Mouse (Mus musculus) frontal cortex, postnatal 14 days (tissue): ENCODE measurements at regions not wholly inside any gene's neighbourhood (a gene's known extent, or its start where the extent isn't known, plus 50 kb on each side); places are given as distances from the start of the nearest gene placed in this dataset.
A peak's percentile ranks its signal among the peaks of the same experiment; 100 is the strongest.

Experiments
- DNase-seq, 2 experiments: peaks; one replicate each; pipeline ENCODE4 v3.0.0; 2022; ENCODE audit warnings: low spot score in 2 of 2

DNA sequence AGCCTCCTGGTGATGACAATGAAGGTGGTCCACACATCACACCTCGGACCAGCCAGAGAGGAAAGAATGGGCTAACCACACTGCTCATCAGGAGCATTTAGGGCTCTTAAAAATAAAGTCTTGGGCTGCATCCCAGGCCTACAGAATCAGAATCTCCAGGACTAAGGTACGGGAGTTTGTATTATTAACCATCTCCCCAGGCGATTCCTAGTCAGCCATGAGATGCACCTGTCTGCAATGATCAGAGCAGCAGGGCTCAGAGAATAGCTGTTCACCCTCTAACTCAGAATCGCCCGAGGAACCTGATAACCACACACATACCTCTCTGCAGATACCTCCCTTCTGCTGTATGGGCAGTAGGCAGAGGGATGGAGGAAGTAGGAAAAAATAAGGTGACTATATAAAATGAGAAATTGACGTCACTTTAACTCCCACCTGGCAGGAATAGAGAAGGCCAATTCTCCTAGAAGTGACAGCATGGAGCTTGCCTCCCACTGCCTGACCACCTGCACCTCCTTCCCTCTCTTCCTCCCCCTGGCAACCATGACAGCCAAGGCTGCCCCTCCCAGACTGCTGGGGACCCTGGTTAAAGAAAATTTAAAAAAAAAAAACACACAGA lies 401.5 kb upstream of the Rps6ka3 start:
- no peak for DNase-seq

- DNase-seq = no peak
These were observed 396.3 kb upstream of the Rps6ka3 start for GRCm38 (mm10) chrX:158813811-158814210.

DNA sequence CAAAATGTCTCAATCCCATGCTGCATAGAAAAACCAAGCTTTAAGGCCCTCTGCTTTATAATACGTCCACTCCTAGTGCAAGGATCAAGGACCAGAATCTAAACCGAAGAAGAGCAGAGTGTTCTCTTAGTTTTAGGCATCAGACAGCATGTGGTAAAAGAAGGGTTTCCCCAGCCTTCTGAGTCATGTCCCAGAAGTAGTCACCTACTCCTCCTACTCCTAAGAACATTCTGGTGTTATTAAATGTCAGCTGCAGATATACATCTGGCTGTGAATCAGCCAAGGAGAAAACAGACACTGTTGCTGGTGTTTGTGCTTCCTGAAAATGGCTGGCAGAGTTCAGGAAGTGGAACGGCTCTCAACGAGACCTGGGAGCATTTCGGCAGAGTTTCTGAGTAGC lies 372.6 kb upstream of the Rps6ka3 start:
- no peak for DNase-seq

- peak in 1 of 2 experiments; percentile 15 for DNase-seq
These were observed 357.8 kb upstream of the Rps6ka3 start for GRCm38 (mm10) chrX:158852308-158852707.
